Mouse (Mus musculus) stomach, embryonic 16.5 days (tissue): ENCODE measurements around the gene Marf1. TPM values are rescaled to one million over a fixed set of nuclear protein-coding genes. Genes with fewer than 3 reads are reported as not detected.
"Not testable (repeated sequence)": the region's sequence is repeated elsewhere in the genome, so short reads cannot be mapped to it uniquely, and the experiment has no call there.

Experiments
- ATAC-seq: fragments of 200-750 bp; cut with Nextera tagmentation; 2 replicates; pipeline ENCODE4 v1.8.0; 2017; ENCODE audit warnings: moderate number of reproducible peaks, moderate TSS enrichment; ENCODE audit not compliant: insufficient read depth, low FRiP score
- H3K27ac ChIP-seq: fragments of 300-500 bp; sonication (generic); 2 replicates; pipeline ENCODE4 v1.5.1; 2014; ENCODE audit warnings: low read length
- H3K27me3 ChIP-seq: fragments of 300-500 bp; sonication (generic); 2 replicates; pipeline ENCODE4 v1.6.1; 2014; ENCODE audit warnings: low read length, control low read depth, mixed read lengths; ENCODE audit not compliant: control insufficient read depth, insufficient read depth
- H3K36me3 ChIP-seq: fragments of 300-500 bp; sonication (generic); 2 replicates; pipeline ENCODE4 v1.6.1; 2014; ENCODE audit warnings: low read length; ENCODE audit not compliant: control insufficient read depth, insufficient read depth
- H3K4me1 ChIP-seq: fragments of 300-500 bp; sonication (generic); 2 replicates; pipeline ENCODE4 v1.6.1; 2014; ENCODE audit warnings: low read length, control low read depth, mixed read lengths; ENCODE audit not compliant: control insufficient read depth, insufficient read depth
- H3K4me2 ChIP-seq: fragments of 300-500 bp; sonication (generic); 2 replicates; pipeline ENCODE4 v1.6.1; 2014; ENCODE audit warnings: low read depth, low read length, mixed read lengths
- H3K4me3 ChIP-seq: fragments of 300-500 bp; sonication (generic); replicated peaks from 2 replicates; pipeline ENCODE4 v1.5.1; 2014; ENCODE audit warnings: mild to moderate bottlenecking, low read length
- H3K9ac ChIP-seq: fragments of 300-500 bp; sonication (generic); 2 replicates; pipeline ENCODE4 v1.6.1; 2014; ENCODE audit warnings: low read length
- H3K9me3 ChIP-seq: fragments of 300-500 bp; sonication (generic); replicated peaks from 2 replicates; pipeline ENCODE4 v1.6.1; 2016; ENCODE audit warnings: low read length, control low read depth; ENCODE audit not compliant: control insufficient read depth
- WGBS: fragments of 180-500 bp; shearing (Covaris S2); extraction: QIAGEN DNeasy Blood & Tissue Kit; methylation state at CpG from one replicate; pipeline ENCODE4 v1.1.7; 2014; 5-methylcytosine and 5-hydroxymethylcytosine counted together
- polyA plus RNA-seq: library from polyadenylated mRNA; unstranded; fragments of >200 nt; fragmentation: Nextera tagmentation; extraction: Ambion mirVana; gene quantifications from 2 replicates; pipeline ENCODE4 v1.2.1, GENCODE M21; 2015

The Marf1 gene
- polyA plus RNA-seq, 1 experiment from 2014 or later, result 14.3 TPM

GRCm38 (mm10) chr16:14169706-14170105 lies 6.6 kb upstream of the Marf1 start:
- peaks cover 18% of the 10 kb centered on the region for H3K36me3 ChIP-seq
- WGBS, result 88% methylated on average over 1 of the region's 1 CpGs

GRCm38 (mm10) chr16:14166490-14166889 lies 3.3 kb upstream of the Marf1 start:
- Histone ChIP-seq H3K36me3 (peaks cover 9% of the 10 kb centered on the region), H3K4me1 (peaks cover 8% of the 10 kb centered on the region), H3K4me3 (no peak overlapping the region), H3K9ac (no peak overlapping the region), H3K4me2 (no peak overlapping the region), H3K9me3 (no peaks in the 10 kb centered on the region), H3K27ac (no peak overlapping the region), H3K27me3 (no peaks in the 10 kb centered on the region)
- 77% methylated on average over 4 of the region's 4 CpGs for WGBS
- ATAC-seq, result no peak

More at GRCm38 (mm10) chr16:14169706-14170105, 6.6 kb upstream of the Marf1 start:
- Histone ChIP-seq H3K4me2 (no peak overlapping the region), H3K9me3 (no peaks in the 10 kb centered on the region), H3K27me3 (no peaks in the 10 kb centered on the region), H3K27ac (no peak overlapping the region), H3K9ac (no peak overlapping the region), H3K4me3 (no peak overlapping the region), H3K4me1 (no peaks in the 10 kb centered on the region)
- ATAC-seq, result no peak

- peak overlapping the region; percentile 72 for H3K4me3 ChIP-seq
- no peaks in the 10 kb centered on the region for H3K9me3 ChIP-seq
- H3K4me2 ChIP-seq, result peak overlapping the region; percentile 71
- peak overlapping the region; percentile 89 for H3K9ac ChIP-seq
- H3K36me3 ChIP-seq, result no peaks in the 10 kb centered on the region
- H3K4me1 ChIP-seq, result peaks cover 8% of the 10 kb centered on the region
- 2% methylated on average over 10 of the region's 10 CpGs for WGBS
- H3K27ac ChIP-seq, result peak overlapping the region; percentile 43; the same call in 1 of the 2 replicates
- ATAC-seq, result no peak
- H3K27me3 ChIP-seq, result no peaks in the 10 kb centered on the region
These were observed 580 bp upstream of the Marf1 start for GRCm38 (mm10) chr16:14163731-14164130.

- Histone ChIP-seq H3K9me3 (no peaks in the 10 kb centered on the region), H3K4me3 (no peak overlapping the region), H3K27ac (no peak overlapping the region), H3K4me1 (peaks cover 21% of the 10 kb centered on the region), H3K27me3 (no peaks in the 10 kb centered on the region), H3K4me2 (no peak overlapping the region), H3K36me3 (no peaks in the 10 kb centered on the region), H3K9ac (no peak overlapping the region)
- no peak for ATAC-seq
- WGBS, result 100% methylated on average over 1 of the region's 1 CpGs
These were observed 2.2 kb downstream of the Marf1 start for GRCm38 (mm10) chr16:14160941-14161340.

- Histone ChIP-seq H3K27ac (peak overlapping the region; percentile 98), H3K9me3 (no peaks in the 10 kb centered on the region), H3K4me1 (peaks cover 21% of the 10 kb centered on the region), H3K27me3 (no peaks in the 10 kb centered on the region), H3K36me3 (no peaks in the 10 kb centered on the region), H3K4me3 (peak overlapping the region; percentile 64), H3K4me2 (peak overlapping the region; percentile 66), H3K9ac (peak overlapping the region; percentile 79)
- ATAC-seq, result peak; percentile 8; the same call in 1 of the 2 replicates
- WGBS, result under 1% methylated on average over 10 of the region's 10 CpGs
These were observed 3.4 kb downstream of the Marf1 start for GRCm38 (mm10) chr16:14159746-14160131.

- H3K4me3 ChIP-seq, result peak overlapping the region; percentile 64
- no peaks in the 10 kb centered on the region for H3K9me3 ChIP-seq
- peak overlapping the region; percentile 86 for H3K4me2 ChIP-seq
- H3K4me1 ChIP-seq, result peaks cover 17% of the 10 kb centered on the region
- peak overlapping the region; percentile 86 for H3K9ac ChIP-seq
- H3K27ac ChIP-seq, result peak overlapping the region; percentile 98
- H3K27me3 ChIP-seq, result no peaks in the 10 kb centered on the region
- peak; percentile 97 for ATAC-seq
- under 1% methylated on average over 58 of the region's 58 CpGs for WGBS
- no peaks in the 10 kb centered on the region for H3K36me3 ChIP-seq
These were observed 4.0 kb downstream of the Marf1 start for GRCm38 (mm10) chr16:14158936-14159745.

- Histone ChIP-seq H3K4me3 (peak overlapping the region; percentile 64), H3K9me3 (no peaks in the 10 kb centered on the region), H3K4me1 (peaks cover 13% of the 10 kb centered on the region), H3K36me3 (no peaks in the 10 kb centered on the region), H3K27me3 (no peaks in the 10 kb centered on the region), H3K27ac (peak overlapping the region; percentile 75), H3K4me2 (peak overlapping the region; percentile 86), H3K9ac (peak overlapping the region; percentile 86)
- 7% methylated on average over 7 of the region's 7 CpGs for WGBS
- ATAC-seq, result no peak
These were observed 4.6 kb downstream of the Marf1 start for GRCm38 (mm10) chr16:14158536-14158935.

GRCm38 (mm10) chr16:14156312-14156711 lies 6.8 kb downstream of the Marf1 start:
- Histone ChIP-seq H3K4me3 (no peak overlapping the region), H3K27me3 (no peaks in the 10 kb centered on the region), H3K36me3 (0 out of 2 replicates have a peak, but pooled peaks cover 3% of the 10 kb centered on the region), H3K27ac (no peak overlapping the region), H3K4me2 (no peak overlapping the region), H3K9ac (no peak overlapping the region), H3K4me1 (peaks cover 13% of the 10 kb centered on the region), H3K9me3 (no peaks in the 10 kb centered on the region)
- ATAC-seq, result no peak
- 85% methylated on average over 5 of the region's 6 CpGs for WGBS

GRCm38 (mm10) chr16:14155638-14156037 lies 7.5 kb downstream of the Marf1 start:
- ATAC-seq, H3K36me3 ChIP-seq, H3K4me3 ChIP-seq, H3K27me3 ChIP-seq, H3K9me3 ChIP-seq, H3K9ac ChIP-seq, H3K27ac ChIP-seq, H3K4me2 ChIP-seq: not testable (repeated sequence)
- WGBS, result 77% methylated on average over 1 of the region's 2 CpGs
- peaks cover 13% of the 10 kb centered on the region for H3K4me1 ChIP-seq
